Mouse (Mus musculus) kidney, embryonic 14.5 days (tissue): ENCODE measurements around the gene Art4. TPM values are rescaled to one million over a fixed set of nuclear protein-coding genes. Genes with fewer than 3 reads are reported as not detected.

Source experiments
- ATAC-seq: fragments of 200-750 bp; cut with Nextera tagmentation; 2 replicates; pipeline ENCODE4 v1.8.0; 2017; ENCODE audit warnings: moderate number of reproducible peaks, mild to moderate bottlenecking, moderate TSS enrichment, moderate library complexity; ENCODE audit not compliant: low FRiP score, low TSS enrichment
- H3K27ac ChIP-seq: fragments of 300-500 bp; sonication (generic); 2 replicates; pipeline ENCODE4 v1.5.1; 2014; ENCODE audit warnings: low read depth, mild to moderate bottlenecking, low read length, moderate library complexity, mixed read lengths
- H3K27me3 ChIP-seq: fragments of 300-500 bp; sonication (generic); 2 replicates; pipeline ENCODE4 v1.6.1; 2014; ENCODE audit warnings: mild to moderate bottlenecking, low read length; ENCODE audit not compliant: control insufficient read depth, insufficient read depth
- H3K36me3 ChIP-seq: fragments of 300-500 bp; sonication (generic); 2 replicates; pipeline ENCODE4 v1.6.1; 2014; ENCODE audit warnings: low read length, mixed read lengths; ENCODE audit not compliant: control insufficient read depth, insufficient read depth
- H3K4me1 ChIP-seq: fragments of 300-500 bp; sonication (generic); 2 replicates; pipeline ENCODE4 v1.6.1; 2014; ENCODE audit warnings: low read length, mixed read lengths; ENCODE audit not compliant: control insufficient read depth, insufficient read depth
- H3K4me2 ChIP-seq: fragments of 300-500 bp; sonication (generic); replicated peaks from 2 replicates; pipeline ENCODE4 v1.6.1; 2014; ENCODE audit warnings: low read depth, mild to moderate bottlenecking, low read length
- H3K4me3 ChIP-seq: fragments of 300-500 bp; sonication (generic); 2 replicates; pipeline ENCODE4 v1.5.1; 2014; ENCODE audit warnings: mild to moderate bottlenecking, low read length
- H3K9ac ChIP-seq: fragments of 300-500 bp; sonication (generic); 2 replicates; pipeline ENCODE4 v1.6.1; 2014; ENCODE audit warnings: low read depth, mild to moderate bottlenecking, low read length, moderate library complexity
- H3K9me3 ChIP-seq: fragments of 300-500 bp; sonication (generic); 2 replicates; pipeline ENCODE4 v1.6.1; 2016; ENCODE audit warnings: low read length; ENCODE audit not compliant: control insufficient read depth
- WGBS: fragments of 180-500 bp; shearing (Covaris S2); extraction: QIAGEN DNeasy Blood & Tissue Kit; methylation state at CpG from one replicate; pipeline ENCODE4 v1.1.7; 2014; 5-methylcytosine and 5-hydroxymethylcytosine counted together
- polyA plus RNA-seq: library from polyadenylated mRNA; unstranded; fragments of >200 nt; fragmentation: Nextera tagmentation; extraction: Ambion mirVana; gene quantifications from 2 replicates; pipeline ENCODE4 v1.2.1, GENCODE M21; 2014

Gene Art4
- polyA plus RNA-seq, 1 experiment from 2014 or later: 2.2 TPM

GRCm38 (mm10) chr6:136883431-136883915, 25.9 kb upstream of the Art4 start:
- Histone ChIP-seq H3K9ac (no peak overlapping the region), H3K4me2 (no peak overlapping the region), H3K27ac (no peak overlapping the region; the same call in 1 of the 2 replicates), H3K36me3 (no peaks in the 10 kb centered on the region), H3K4me1 (peaks cover 4% of the 10 kb centered on the region; the same call in 1 of the 2 replicates), H3K4me3 (no peak overlapping the region), H3K27me3 (no peaks in the 10 kb centered on the region), H3K9me3 (no peaks in the 10 kb centered on the region; the same call in 1 of the 2 replicates)
- WGBS: 78% methylated on average over 3 of the region's 3 CpGs
- peak; percentile 50; the same call in 1 of the 2 replicates for ATAC-seq

- no peak overlapping the region for H3K4me3 ChIP-seq
- H3K36me3 ChIP-seq: no peaks in the 10 kb centered on the region
- H3K9me3 ChIP-seq: no peaks in the 10 kb centered on the region; the same call in 1 of the 2 replicates
- H3K27ac ChIP-seq: no peak overlapping the region
- ATAC-seq: no peak; the same call in 1 of the 2 replicates
- H3K4me2 ChIP-seq: no peak overlapping the region
- 52% methylated on average over 8 of the region's 8 CpGs for WGBS
- peaks cover 4% of the 10 kb centered on the region; the same call in 1 of the 2 replicates for H3K4me1 ChIP-seq
- no peaks in the 10 kb centered on the region for H3K27me3 ChIP-seq
- no peak overlapping the region for H3K9ac ChIP-seq
Measured at GRCm38 (mm10) chr6:136881678-136882077, 24.1 kb upstream of the Art4 start.

- peak; percentile 95 for ATAC-seq
- Histone ChIP-seq H3K27ac (peak within 1 kb of the TSS; percentile 26; the same call in 1 of the 2 replicates), H3K4me1 (no peaks in the 10 kb centered on the region; the same call in 1 of the 2 replicates), H3K36me3 (no peaks in the 10 kb centered on the region), H3K27me3 (no peaks in the 10 kb centered on the region), H3K4me2 (peak within 1 kb of the TSS; percentile 32), H3K9ac (peak within 1 kb of the TSS; percentile 40; the same call in 1 of the 2 replicates), H3K4me3 (peak within 1 kb of the TSS; percentile 33), H3K9me3 (no peaks in the 10 kb centered on the region; the same call in 1 of the 2 replicates)
- 13% methylated on average over 9 of the region's 9 CpGs for WGBS
Measured at GRCm38 (mm10) chr6:136875670-136876069, 18.1 kb upstream of the Art4 start, which contains the start of gene Mgp. TSS of gene Mgp (minus strand) at chr6:136875823.

- no peak for ATAC-seq
- H3K9ac ChIP-seq: peak overlapping the region; percentile 35; the same call in 1 of the 2 replicates
Measured at GRCm38 (mm10) chr6:136874599-136874998, 17.1 kb upstream of the Art4 start.

GRCm38 (mm10) chr6:136868921-136869320, 11.4 kb upstream of the Art4 start:
- H3K4me3 ChIP-seq: no peak overlapping the region
- H3K27ac ChIP-seq: no peak overlapping the region
- H3K4me1 ChIP-seq: no peaks in the 10 kb centered on the region
- no peak for ATAC-seq
- no peaks in the 10 kb centered on the region for H3K9me3 ChIP-seq
- no peaks in the 10 kb centered on the region for H3K36me3 ChIP-seq
- no peak overlapping the region for H3K9ac ChIP-seq
- H3K4me2 ChIP-seq: no peak overlapping the region
- WGBS: 73% methylated on average over 5 of the region's 5 CpGs
- no peaks in the 10 kb centered on the region for H3K27me3 ChIP-seq

More at GRCm38 (mm10) chr6:136874599-136874998, 17.1 kb upstream of the Art4 start:
- 57% methylated on average over 8 of the region's 8 CpGs for WGBS
- H3K27ac ChIP-seq: no peak overlapping the region
- H3K4me3 ChIP-seq: peak overlapping the region; percentile 9; the same call in 1 of the 2 replicates
- H3K4me2 ChIP-seq: no peak overlapping the region; the same call in 1 of the 2 replicates
- no peaks in the 10 kb centered on the region for H3K9me3 ChIP-seq
- H3K36me3 ChIP-seq: no peaks in the 10 kb centered on the region
- no peaks in the 10 kb centered on the region for H3K27me3 ChIP-seq
- H3K4me1 ChIP-seq: no peaks in the 10 kb centered on the region; the same call in 1 of the 2 replicates

- Histone ChIP-seq H3K27me3 (no peaks in the 10 kb centered on the region), H3K4me2 (no peak overlapping the region), H3K9ac (no peak overlapping the region), H3K9me3 (no peaks in the 10 kb centered on the region), H3K4me3 (no peak overlapping the region), H3K36me3 (no peaks in the 10 kb centered on the region), H3K4me1 (no peaks in the 10 kb centered on the region), H3K27ac (no peak overlapping the region)
- 76% methylated on average over 4 of the region's 4 CpGs for WGBS
- no peak for ATAC-seq
Measured at GRCm38 (mm10) chr6:136866150-136866549, 8.6 kb upstream of the Art4 start.

- Histone ChIP-seq H3K27ac (no peak overlapping the region), H3K9ac (no peak overlapping the region), H3K4me2 (no peak overlapping the region), H3K9me3 (no peaks in the 10 kb centered on the region), H3K27me3 (no peaks in the 10 kb centered on the region), H3K4me3 (no peak overlapping the region), H3K36me3 (no peaks in the 10 kb centered on the region), H3K4me1 (no peaks in the 10 kb centered on the region)
- 92% methylated on average over 5 of the region's 5 CpGs for WGBS
- no peak for ATAC-seq
Measured at GRCm38 (mm10) chr6:136865360-136865759, 7.8 kb upstream of the Art4 start.

- no peak overlapping the region for H3K27ac ChIP-seq
- ATAC-seq: peak; percentile 22; the same call in 1 of the 2 replicates
Measured at GRCm38 (mm10) chr6:136861020-136861419, 3.5 kb upstream of the Art4 start.

GRCm38 (mm10) chr6:136858420-136858819, 887 bp upstream of the Art4 start:
- no peak overlapping the region for H3K4me3 ChIP-seq
- H3K27ac ChIP-seq: peak overlapping the region; percentile 67; the same call in 1 of the 2 replicates
- no peak overlapping the region for H3K9ac ChIP-seq
- H3K9me3 ChIP-seq: no peaks in the 10 kb centered on the region
- no peaks in the 10 kb centered on the region for H3K36me3 ChIP-seq
- H3K4me1 ChIP-seq: peaks cover 3% of the 10 kb centered on the region
- no peak overlapping the region for H3K4me2 ChIP-seq
- no peak for ATAC-seq
- H3K27me3 ChIP-seq: no peaks in the 10 kb centered on the region
- WGBS: 59% methylated on average over 8 of the region's 8 CpGs

More at GRCm38 (mm10) chr6:136861020-136861419, 3.5 kb upstream of the Art4 start:
- H3K4me1 ChIP-seq: peaks cover 3% of the 10 kb centered on the region
- H3K4me2 ChIP-seq: no peak overlapping the region
- no peaks in the 10 kb centered on the region for H3K27me3 ChIP-seq
- no peaks in the 10 kb centered on the region for H3K36me3 ChIP-seq
- no peaks in the 10 kb centered on the region for H3K9me3 ChIP-seq
- H3K9ac ChIP-seq: no peak overlapping the region
- WGBS: 43% methylated on average over 9 of the region's 9 CpGs
- H3K4me3 ChIP-seq: no peak overlapping the region
